Mouse (Mus musculus) neural tube, embryonic 10.5 days (tissue): ENCODE measurements around the gene Rxra.

ENCODE experiments used
- DNase-seq: peaks from one replicate; pipeline ENCODE4 v3.0.0-alpha.2; 2017; ENCODE audit warnings: low spot score; ENCODE audit errors: extremely low spot score

Gene Rxra

GRCm38 (mm10) chr2:27676106-27676477 is at the start of gene Rxra:
Rxra (plus strand) TSS chr2:27676440.
- peak; percentile 73 for DNase-seq

- no peak for DNase-seq
Observed at GRCm38 (mm10) chr2:27626604-27627003, 49.6 kb upstream of the Rxra start.

- DNase-seq = no peak
Observed at GRCm38 (mm10) chr2:27630601-27631285, 45.5 kb upstream of the Rxra start.

DNA sequence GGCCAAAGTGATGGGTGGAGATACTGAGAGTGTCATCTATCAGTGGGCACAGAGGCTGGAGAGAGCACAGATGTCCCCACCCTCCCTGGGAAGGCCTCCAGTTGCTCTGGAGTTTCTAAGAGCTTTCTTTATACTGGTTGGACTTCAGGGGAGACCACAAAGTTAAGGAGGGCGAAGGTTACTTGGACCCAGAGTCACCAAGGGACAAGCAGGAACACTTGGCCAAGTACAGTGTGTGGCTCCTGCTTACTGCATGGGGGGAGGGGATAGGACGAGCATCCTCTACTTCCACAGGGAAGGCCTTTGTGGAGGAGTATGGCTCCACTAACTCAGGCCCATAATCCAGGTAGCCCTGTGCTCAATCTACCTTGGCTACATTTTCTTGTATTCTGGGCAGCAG is 42.8 kb upstream of the Rxra start:
- no peak for DNase-seq

GRCm38 (mm10) chr2:27634018-27634417 is 42.2 kb upstream of the Rxra start:
- DNase-seq = peak; percentile 37

GRCm38 (mm10) chr2:27635147-27635738 is 41.0 kb upstream of the Rxra start:
- DNase-seq = no peak

DNA sequence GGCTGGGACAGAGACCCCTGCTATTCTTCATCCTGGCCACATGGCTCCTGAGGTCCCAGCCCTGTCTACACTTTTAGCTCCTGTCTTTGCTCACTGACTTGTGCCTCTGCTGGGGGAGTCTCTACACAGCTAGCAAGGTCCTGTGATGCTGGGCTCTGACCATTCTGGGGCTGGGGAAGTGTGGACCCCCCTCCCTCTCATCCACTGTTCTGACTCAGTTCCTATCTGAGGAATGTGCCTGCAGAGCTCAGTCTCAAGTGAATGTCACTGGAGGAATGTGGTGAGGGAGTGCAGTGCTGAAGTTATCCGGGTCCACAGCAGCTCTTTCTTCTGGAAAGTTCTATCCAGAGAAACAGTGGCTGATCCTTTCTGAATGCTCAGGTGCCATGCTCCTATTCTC is 39.4 kb upstream of the Rxra start:
- no peak for DNase-seq

DNA sequence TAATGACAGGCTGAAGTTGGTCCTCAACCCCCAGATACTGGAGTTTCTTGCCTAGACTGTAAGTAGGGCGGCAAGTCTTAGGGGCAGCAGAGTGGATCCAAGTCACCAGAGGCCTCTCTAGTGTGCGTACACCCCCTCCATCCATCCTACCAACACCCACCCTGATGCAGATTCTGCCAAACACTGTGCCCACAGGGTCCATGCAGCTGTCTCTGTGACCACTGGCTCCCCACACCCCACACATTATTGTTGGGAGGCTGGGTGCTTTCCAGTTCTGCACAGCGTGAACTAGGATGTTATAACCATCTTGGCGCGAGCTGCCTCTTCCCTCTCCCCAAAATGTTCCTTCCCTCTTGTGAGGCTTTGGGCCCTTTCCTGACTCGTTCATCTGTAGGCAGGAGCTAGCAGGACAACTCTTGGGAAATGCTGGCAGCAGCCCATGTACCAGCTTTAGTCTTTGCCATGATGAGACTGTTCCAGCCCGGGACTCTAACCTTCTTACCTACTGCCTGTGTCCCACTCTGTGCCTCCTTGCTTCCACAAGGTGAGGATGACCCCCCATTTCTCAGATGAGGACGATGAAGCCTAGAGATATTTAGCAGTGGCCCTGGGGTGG is 38.9 kb upstream of the Rxra start:
- no peak for DNase-seq

DNA sequence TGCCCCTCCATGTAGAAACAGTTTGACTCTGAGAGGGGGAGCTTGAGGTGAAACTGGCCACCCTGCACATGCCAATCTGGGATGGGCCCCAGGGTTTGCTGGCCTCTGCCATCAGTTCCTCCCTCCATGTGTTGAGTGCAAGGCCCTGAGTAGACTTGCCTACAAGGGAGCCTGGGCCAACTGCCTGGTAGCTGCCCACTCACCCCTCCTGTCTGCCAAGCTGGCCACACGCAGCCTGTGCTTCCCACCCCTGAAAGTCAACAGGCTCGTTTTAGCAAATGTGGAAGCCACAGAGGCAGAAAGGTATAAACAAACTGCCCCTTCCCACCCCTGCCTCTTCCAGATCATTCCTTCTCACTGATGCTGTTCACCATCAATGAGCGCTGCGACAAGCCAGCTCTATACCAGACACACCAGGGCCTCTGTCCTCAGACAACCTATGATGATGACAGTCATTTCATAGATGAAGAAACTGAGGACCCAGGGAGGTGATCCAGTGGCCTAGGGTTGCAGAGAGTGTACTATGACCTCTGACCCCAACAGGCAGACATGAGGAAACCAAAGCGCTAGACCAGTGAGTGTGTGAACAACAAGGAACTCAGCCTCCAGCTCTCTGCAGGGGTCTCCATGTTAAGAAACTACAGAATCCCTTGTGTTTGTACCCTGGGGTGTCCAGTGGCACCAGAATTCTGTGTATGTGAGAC is 36.5 kb upstream of the Rxra start:
- no peak for DNase-seq

- DNase-seq = peak; percentile 18
Observed at GRCm38 (mm10) chr2:27640900-27641479, 35.2 kb upstream of the Rxra start.

GRCm38 (mm10) chr2:27644547-27645120 is 31.6 kb upstream of the Rxra start:
- DNase-seq = no peak

DNA sequence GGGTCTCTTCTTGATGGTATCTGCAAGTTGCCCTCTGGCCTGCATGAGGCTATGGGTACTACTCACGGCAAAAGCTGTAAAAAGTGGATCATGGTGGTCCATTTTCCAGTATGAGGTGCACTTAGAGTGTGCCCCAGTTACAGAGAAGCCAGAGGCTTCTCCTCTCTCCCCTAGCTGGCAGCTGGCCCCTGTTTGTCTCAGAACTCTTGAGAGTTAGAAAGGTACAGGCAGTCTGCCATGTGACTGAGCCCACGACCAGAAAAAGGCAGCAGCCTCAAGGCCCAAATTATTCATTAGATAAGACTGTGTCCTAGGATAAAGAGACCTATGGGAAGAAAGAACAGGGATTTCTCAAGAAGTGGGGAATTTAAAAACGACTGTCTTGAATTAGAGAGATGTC is 30.8 kb upstream of the Rxra start:
- DNase-seq = no peak

DNA sequence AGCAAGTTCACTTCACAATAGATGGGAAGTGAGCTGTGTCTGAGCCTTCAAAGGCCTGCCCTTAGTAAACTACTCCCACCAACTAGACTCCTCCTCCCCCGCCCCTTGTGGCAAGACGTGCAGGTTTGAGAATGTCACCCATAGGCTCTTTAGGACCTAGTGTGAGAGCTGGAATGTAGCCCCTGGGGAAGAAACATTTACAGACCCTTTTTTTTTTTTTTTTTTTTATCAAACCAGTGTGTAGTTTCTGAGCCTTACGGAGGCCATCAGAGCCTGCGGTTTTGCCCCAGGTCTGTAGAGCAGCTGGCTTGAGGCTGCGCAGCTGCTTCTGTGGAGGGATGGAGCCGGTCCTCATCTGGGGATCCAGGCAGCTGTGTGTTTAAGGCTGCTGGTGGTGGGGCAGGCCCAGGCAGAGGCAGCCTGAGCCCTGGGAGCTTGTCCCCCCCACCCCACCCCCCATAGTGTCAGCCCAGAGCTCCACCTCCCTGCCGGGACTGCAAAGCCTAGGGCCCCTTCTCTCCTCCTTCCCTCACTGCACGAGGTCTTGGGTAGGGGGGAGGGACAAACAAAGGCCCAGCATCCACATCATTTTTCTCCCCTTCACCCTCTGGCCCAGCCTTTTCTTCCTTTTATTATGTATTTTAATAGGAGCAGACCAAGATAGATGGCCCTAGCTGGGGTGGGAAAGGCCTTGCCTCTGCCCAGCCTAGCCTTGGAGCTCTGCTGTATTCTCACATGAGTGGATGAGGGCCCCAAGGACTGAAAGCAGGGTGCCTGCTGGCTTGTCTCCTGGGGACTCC is 26.2 kb upstream of the Rxra start:
- peak; percentile 57 for DNase-seq

- peak; percentile 29 for DNase-seq
Observed at GRCm38 (mm10) chr2:27650991-27651390, 25.2 kb upstream of the Rxra start.

GRCm38 (mm10) chr2:27653496-27654030 is 22.7 kb upstream of the Rxra start:
- no peak for DNase-seq

DNA sequence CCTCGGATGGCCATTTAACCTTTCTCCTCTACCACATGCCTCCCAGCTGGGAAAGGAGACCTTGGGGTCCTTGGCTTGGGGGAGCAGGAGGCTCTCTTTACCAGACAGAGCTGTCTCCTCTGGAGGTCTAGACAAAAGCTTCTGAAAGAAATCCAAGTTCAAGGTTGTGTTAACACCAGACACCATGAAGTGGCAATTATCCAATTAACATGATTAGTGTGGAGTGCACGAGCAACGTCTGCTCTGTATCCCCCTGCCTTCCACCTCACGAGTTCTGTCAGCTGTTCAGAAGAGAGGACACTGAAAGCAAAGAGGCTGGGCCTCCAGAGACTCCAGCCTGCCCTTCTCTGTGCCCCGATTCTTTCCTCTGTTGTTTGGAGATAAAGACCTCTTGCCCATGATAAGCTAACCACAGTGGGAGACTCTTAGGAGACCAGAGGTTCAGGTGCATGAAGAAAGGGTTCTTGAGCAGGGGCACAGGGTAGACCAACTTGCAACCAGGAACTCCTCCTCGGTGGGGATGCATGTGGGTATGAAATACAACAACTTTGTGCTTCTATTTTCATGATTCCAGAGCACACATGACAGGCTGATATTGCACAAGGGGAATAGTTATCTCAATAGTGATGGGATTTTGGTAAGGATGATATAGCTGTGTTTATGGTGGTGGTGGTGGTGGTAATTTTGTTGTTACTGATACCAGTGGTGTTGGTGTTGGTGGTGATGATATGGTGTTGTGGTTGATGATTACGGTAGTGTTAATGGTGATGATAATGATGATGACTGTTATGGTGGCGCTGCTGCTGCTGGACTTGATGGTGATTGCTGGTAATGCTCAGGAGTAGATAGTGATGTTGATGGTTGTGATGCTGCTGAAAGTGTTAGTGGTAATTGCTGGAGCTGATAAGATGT is 21.7 kb upstream of the Rxra start:
- DNase-seq = no peak

DNA sequence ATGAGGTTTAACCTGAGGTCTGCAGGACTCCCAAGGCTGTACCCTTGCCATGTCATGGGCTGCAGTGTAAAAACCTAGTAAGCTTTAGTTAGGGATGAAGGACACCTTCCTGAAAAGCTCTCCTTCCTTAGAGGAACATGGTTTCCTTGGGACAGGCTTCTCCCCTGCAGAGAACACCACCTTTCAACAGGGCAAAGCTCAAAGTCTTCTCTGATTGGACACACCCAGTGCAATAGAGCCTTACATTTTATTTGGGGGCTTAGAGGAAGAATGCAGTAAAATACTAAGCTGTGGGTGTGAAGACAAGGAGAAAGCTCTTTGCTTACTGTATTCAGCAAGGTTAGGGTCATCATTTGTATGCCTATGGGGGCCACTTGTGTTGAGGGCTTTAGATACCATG is 19.7 kb upstream of the Rxra start:
- no peak for DNase-seq

DNA sequence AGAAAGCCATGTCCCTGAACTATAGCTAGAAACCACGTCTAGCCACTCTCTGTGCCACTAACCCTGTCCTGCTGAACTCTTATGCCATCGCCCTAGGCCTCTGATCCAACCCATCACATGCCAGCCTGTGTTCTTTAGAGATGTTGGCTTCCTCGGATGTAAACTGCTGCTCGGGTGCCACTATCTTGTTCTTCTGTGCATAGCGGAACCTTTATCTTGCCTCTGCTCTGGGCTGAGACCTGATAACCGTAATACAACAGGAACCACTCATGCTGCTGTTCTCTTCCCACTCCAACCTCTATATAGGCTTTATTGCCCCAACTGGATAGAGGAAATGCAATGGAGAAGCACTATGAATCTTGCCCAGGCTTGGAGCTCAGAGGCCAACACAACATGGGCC is 11.0 kb upstream of the Rxra start:
- DNase-seq = no peak

DNA sequence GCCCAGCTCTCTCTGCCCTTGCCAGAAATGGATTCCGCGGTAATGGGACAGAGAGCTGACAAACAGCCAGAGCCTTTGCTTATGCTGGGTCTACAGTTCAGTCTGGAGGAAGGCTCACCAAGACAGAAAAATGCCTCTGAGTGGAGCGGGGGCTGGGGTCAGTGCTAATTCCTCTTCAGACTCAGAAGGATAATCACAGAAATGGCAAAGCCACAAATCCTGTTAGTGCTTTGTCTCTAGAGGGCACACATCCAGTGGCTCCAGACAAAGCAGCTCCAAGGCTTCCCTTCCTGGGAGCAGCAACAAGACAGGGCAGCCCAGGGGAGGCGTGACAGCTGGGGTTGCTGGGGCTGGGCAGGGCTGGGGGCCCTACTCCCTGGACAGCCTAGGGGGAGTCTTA is 9.5 kb upstream of the Rxra start:
- DNase-seq = no peak
